Mouse (Mus musculus) brain, embryonic 14.5 days (tissue): ENCODE measurements around the gene Mthfsl.
"Not testable (repeated sequence)": the region's sequence is repeated elsewhere in the genome, so short reads cannot be mapped to it uniquely, and the experiment has no call there.

Source experiments
- CTCF ChIP-seq: fragments of 200-500 bp; IDR thresholded peaks from 2 replicates; pipeline ENCODE4 v1.5.1; 2012; ENCODE audit warnings: inconsistent platforms, mild to moderate bottlenecking, moderate library complexity, borderline replicate concordance; ENCODE audit not compliant: insufficient read depth, insufficient read length; ENCODE audit errors: extremely low read depth
- POLR2A ChIP-seq: fragments of 200-500 bp; IDR thresholded peaks from 2 replicates; pipeline ENCODE4 v1.6.1; 2012; ENCODE audit warnings: mild to moderate bottlenecking, inconsistent platforms, borderline replicate concordance; ENCODE audit not compliant: poor library complexity, insufficient read depth, insufficient read length, severe bottlenecking; ENCODE audit errors: extremely low read depth

- not testable (repeated sequence) for TF ChIP-seq CTCF, POLR2A
Measured at GRCm38 (mm10) chr9:88691307-88691706, 28.8 kb downstream of the Mthfsl start.
